Mouse (Mus musculus): ENCODE results near the gene Gm5728. TPM values are rescaled to one million over a fixed set of nuclear protein-coding genes. Genes with fewer than 3 reads are reported as not detected.
"Not testable (repeated sequence)": the region's sequence is repeated elsewhere in the genome, so short reads cannot be mapped to it uniquely, and the experiment has no call there.

Gene Gm5728
- total RNA-seq (2021) = not detected
- long read RNA-seq, experiment 1 = 0 reads
- long read RNA-seq, experiment 2 = 0 reads

GRCm38 (mm10) chr7:20375310-20375709 lies at the start of gene Gm5728:
Gene Gm5728 (minus strand): TSS chr7:20375410.
- not testable (repeated sequence) for DNase-seq (ENCODE audit: low spot score in 2 of 2)

GRCm38 (mm10) chr7:20417642-20418041 lies 42.4 kb upstream of the Gm5728 start, which contains the start of gene Vmn1r100:
Gene Vmn1r100 (plus strand): TSS chr7:20417942.
- not testable (repeated sequence) for DNase-seq (ENCODE audit: low spot score in 2 of 2)

DNA sequence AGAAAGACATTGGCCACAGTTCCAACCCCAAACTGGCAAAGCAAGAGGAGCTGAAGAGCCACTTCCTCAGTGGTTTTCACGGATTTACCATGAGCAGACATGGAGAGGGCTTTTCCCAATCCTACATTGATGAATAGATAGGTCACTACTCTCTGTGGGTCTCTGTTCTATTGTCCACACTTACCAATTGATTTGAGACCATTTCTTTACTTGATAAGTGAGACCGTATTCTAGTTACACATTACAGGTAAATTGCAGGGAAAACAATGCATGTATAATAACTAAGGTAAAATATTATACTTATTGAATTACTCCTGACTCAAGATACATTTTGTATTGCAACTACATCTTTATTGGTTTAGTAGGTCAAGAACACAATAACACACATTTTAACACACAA lies 41.2 kb downstream of the Gm5728 start, which contains the start of gene Gm4133:
Gene Gm4133, minus strand, starts transcription at position 101 of the 400 bp plus-strand sequence.
- DNase-seq (ENCODE audit: low spot score in 2 of 2) = not testable (repeated sequence)

Other genes starting within 250 kb of the Gm5728 start
- gene Vmn1r93, start 236.3 kb downstream of the Gm5728 start, total RNA-seq (2021) = not detected
- gene Vmn1r94, start 207.0 kb downstream of the Gm5728 start, total RNA-seq (2021) = not detected
- gene Vmn1r95, start 181.7 kb downstream of the Gm5728 start, total RNA-seq (2021) = not detected
- not detected for gene Gm6164, start 169.8 kb downstream of the Gm5728 start, total RNA-seq (2021)
- gene Gm4498, start 141.6 kb downstream of the Gm5728 start, total RNA-seq (2021) = not detected
- gene Gm5890, start 112.6 kb downstream of the Gm5728 start, total RNA-seq (2021) = not detected
- gene Gm4133, start 41.3 kb downstream of the Gm5728 start, total RNA-seq (2021) = not detected
- not detected for gene Vmn1r100, start 42.5 kb upstream of the Gm5728 start, total RNA-seq (2021)
- gene Vmn1r101, start 67.2 kb upstream of the Gm5728 start, total RNA-seq (2021) = not detected
- not detected for gene Gm10670, start 99.5 kb upstream of the Gm5728 start, total RNA-seq (2021)
- gene Vmn1r103, start 135.1 kb upstream of the Gm5728 start, total RNA-seq (2021) = not detected
- not detected for gene Vmn1r104, start 158.4 kb upstream of the Gm5728 start, total RNA-seq (2021)
- not detected for gene Gm5726, start 170.3 kb upstream of the Gm5728 start, total RNA-seq (2021)
- gene Gm4141, start 200.8 kb upstream of the Gm5728 start, total RNA-seq (2021) = not detected
- not detected for gene Gm4513, start 223.6 kb upstream of the Gm5728 start, total RNA-seq (2021)

Data from gastrocnemius, postnatal 4 days (tissue).